Mouse (Mus musculus): ENCODE results near the gene Trmu.
"Not testable (repeated sequence)": the region's sequence is repeated elsewhere in the genome, so short reads cannot be mapped to it uniquely, and the experiment has no call there.

DNA sequence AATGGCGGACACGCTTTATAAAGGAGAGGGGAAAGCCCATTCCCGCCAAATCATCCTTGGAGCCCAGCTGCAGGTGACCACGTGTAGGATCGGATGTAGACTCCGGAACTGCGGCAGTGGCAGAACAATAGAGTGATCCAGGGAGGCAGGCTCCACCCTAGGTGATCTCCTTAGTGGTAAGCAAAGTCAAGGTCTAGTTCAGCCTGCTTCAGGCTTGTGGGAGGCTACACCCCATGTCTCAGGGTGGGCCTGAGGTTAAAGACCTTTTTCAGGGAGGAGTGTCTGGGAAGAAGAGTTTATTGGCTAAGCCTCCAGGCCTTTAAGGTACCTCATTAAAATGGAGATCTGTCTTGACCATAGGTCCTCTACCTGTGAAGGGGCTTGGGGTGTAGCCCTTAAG lies 13.2 kb upstream of the Trmu start:
- TF ChIP-seq GATA1 (IDR thresholded peaks at IDR 0.05; ENCODE audit: borderline replicate concordance, low read length); FLI1 (IDR thresholded peaks at IDR 0.05; ENCODE audit: low read length): not testable (repeated sequence)

Measured in megakaryocyte, embryonic 14.5 days (primary cell).